Mouse (Mus musculus) lung, embryonic 16.5 days (tissue): ENCODE data around the gene Gapvd1. TPM values are rescaled to one million over a fixed set of nuclear protein-coding genes. Genes with fewer than 3 reads are reported as not detected.

Source experiments
- ATAC-seq: fragments of 200-750 bp; cut with Nextera tagmentation; 2 replicates; pipeline ENCODE4 v1.8.0; 2017; ENCODE audit warnings: low read depth, mild to moderate bottlenecking, moderate library complexity
- H3K27ac ChIP-seq: fragments of 300-500 bp; sonication (generic); 2 replicates; pipeline ENCODE4 v1.5.1; 2014; ENCODE audit warnings: mild to moderate bottlenecking, control low read depth, low read length
- H3K27me3 ChIP-seq: fragments of 300-500 bp; sonication (generic); 2 replicates; pipeline ENCODE4 v1.6.1; 2014; ENCODE audit warnings: low read depth, low read length, mixed read lengths; ENCODE audit not compliant: control insufficient read depth, insufficient read depth
- H3K36me3 ChIP-seq: fragments of 300-500 bp; sonication (generic); 2 replicates; pipeline ENCODE4 v1.6.1; 2014; ENCODE audit warnings: low read length; ENCODE audit not compliant: control insufficient read depth, insufficient read depth
- H3K4me1 ChIP-seq: fragments of 300-500 bp; sonication (generic); replicated peaks from 2 replicates; pipeline ENCODE4 v1.6.1; 2014; ENCODE audit warnings: low read length, mixed read lengths; ENCODE audit not compliant: control insufficient read depth, insufficient read depth
- H3K4me2 ChIP-seq: fragments of 300-500 bp; sonication (generic); 2 replicates; pipeline ENCODE4 v1.6.1; 2014; ENCODE audit warnings: low read depth, low read length, control low read depth
- H3K4me3 ChIP-seq: fragments of 300-500 bp; sonication (generic); 2 replicates; pipeline ENCODE4 v1.5.1; 2014; ENCODE audit warnings: mild to moderate bottlenecking, low read length, control low read depth
- H3K9ac ChIP-seq: fragments of 300-500 bp; sonication (generic); 2 replicates; pipeline ENCODE4 v1.6.1; 2014; ENCODE audit warnings: low read length, control low read depth
- H3K9me3 ChIP-seq: fragments of 300-500 bp; sonication (generic); 2 replicates; pipeline ENCODE4 v1.6.1; 2016; ENCODE audit warnings: low read length; ENCODE audit not compliant: control insufficient read depth
- WGBS: fragments of 180-500 bp; shearing (Covaris S2); extraction: QIAGEN DNeasy Blood & Tissue Kit; methylation state at CpG from one replicate; pipeline ENCODE4 v1.1.7; 2014; 5-methylcytosine and 5-hydroxymethylcytosine counted together
- polyA plus RNA-seq: library from polyadenylated mRNA; unstranded; fragments of >200 nt; fragmentation: Nextera tagmentation; extraction: Ambion mirVana; gene quantifications from 2 replicates; pipeline ENCODE4 v1.2.1, GENCODE M21; 2015

Gapvd1 gene
- polyA plus RNA-seq, 1 experiment from 2014 or later: 78.3 TPM

DNA sequence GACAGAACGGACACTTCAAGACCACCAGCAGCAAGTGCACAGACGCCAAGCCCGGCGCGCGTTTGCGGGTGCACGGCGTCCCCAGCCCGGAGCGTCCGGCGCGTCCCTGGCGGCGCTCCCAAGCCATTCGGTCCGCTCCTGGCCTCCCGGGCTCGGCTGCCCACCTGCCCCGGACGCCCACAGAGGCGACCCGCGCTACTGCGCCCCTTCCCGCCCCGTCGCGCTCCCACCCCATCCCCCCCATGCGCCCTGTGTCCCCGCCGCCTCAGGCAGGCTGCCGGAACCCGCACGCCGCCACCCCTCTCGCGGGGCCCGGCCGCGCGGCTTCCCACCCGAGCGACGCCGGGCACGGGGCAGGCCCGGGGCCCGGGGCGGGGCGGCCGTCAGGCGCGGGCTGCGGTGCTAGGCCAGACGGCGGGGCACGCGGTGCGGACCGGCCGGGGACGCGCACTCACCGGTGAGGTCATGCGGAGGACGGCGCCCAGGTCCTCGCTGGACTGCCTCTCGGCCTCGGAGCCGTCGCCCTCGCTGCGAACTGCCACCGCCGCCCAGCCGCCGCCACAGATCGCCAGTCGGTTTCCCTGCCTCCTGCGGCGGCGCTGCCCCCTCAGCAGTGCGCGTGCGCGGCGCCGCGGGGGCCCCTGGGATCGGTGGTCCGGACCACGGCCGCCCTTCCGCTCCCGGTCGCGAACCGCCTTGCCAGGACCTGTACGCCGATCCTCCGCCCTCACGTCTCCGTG, 1.1 kb downstream of the Gapvd1 start:
- peak overlapping the region; percentile 91 for H3K27ac ChIP-seq
- no peaks in the 10 kb centered on the region for H3K9me3 ChIP-seq
- peaks cover 15% of the 10 kb centered on the region for H3K4me1 ChIP-seq
- no peaks in the 10 kb centered on the region for H3K36me3 ChIP-seq
- peak; percentile 98 for ATAC-seq
- WGBS: 0% methylated on average over 68 of the region's 106 CpGs
- peak overlapping the region; percentile 95 for H3K9ac ChIP-seq
- H3K27me3 ChIP-seq: no peaks in the 10 kb centered on the region; the same call in 1 of the 2 replicates
- H3K4me3 ChIP-seq: peak overlapping the region; percentile 94
- peak overlapping the region; percentile 60 for H3K4me2 ChIP-seq

DNA sequence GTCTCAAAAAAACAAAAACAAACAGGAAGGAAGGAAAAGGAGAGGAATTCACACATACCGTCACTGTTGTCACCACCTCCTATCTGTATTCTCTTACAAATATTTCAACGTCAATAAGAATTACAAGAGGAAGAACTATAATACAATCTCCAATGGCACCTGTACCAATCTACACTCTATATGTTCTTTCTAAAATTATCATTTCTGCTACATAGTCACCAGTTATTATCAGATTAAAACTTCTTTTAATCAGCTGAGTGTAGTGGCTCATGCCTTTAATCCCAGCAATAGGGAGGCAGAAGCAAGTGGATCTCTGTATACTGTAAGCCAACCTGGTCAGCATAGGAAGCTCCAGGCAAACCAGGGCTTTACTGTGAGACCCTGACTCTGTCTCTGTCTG, 4.8 kb downstream of the Gapvd1 start:
- H3K4me3 ChIP-seq: no peak overlapping the region
- H3K36me3 ChIP-seq: no peaks in the 10 kb centered on the region
- H3K4me2 ChIP-seq: no peak overlapping the region
- WGBS: 80% methylated on average over 2 of the region's 2 CpGs
- H3K9me3 ChIP-seq: no peaks in the 10 kb centered on the region
- H3K27ac ChIP-seq: no peak overlapping the region
- H3K9ac ChIP-seq: no peak overlapping the region
- peaks cover 15% of the 10 kb centered on the region for H3K4me1 ChIP-seq
- no peaks in the 10 kb centered on the region for H3K27me3 ChIP-seq
- ATAC-seq: no peak

DNA sequence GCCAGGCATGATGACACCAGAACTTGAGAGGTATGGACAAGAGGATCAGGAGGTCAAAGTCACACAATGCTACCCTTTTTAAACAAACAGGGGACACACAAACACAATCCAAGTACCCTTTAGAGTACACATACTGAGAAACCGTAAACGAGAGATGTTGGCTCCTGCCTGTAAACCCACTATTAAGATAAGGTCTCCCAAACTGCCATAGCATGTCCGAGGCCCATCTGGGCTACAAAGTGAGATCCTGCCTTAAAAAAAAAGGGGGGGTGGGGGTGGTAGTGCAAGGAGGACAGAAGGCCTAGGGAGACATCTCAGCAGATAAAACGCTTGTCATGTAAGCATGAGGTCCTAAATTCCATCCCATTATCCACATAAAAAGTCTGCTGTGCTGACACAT, 6.6 kb downstream of the Gapvd1 start:
- Histone ChIP-seq H3K4me2 (no peak overlapping the region), H3K4me1 (peaks cover 11% of the 10 kb centered on the region), H3K36me3 (no peaks in the 10 kb centered on the region), H3K4me3 (no peak overlapping the region), H3K9me3 (no peaks in the 10 kb centered on the region), H3K9ac (no peak overlapping the region), H3K27ac (no peak overlapping the region), H3K27me3 (no peaks in the 10 kb centered on the region)
- WGBS: 81% methylated on average over 4 of the region's 4 CpGs
- ATAC-seq: no peak

DNA sequence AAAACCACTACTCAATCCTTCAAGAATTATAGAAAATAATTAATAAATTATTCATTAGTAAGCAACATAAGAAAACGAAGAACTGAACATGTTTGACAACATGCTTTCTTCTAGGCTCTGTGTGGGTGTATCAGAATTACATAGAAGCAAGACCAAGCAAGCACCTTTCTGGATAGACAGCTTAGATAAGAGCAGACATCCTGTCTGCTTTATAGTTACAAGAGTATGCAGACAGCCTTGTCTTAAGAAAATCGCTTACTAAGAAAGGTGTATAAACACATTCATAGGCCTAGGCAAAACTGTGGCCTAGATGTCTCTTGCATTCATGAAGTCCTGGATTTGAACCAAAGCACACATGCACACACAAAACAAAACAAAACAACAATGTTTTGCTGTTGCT, 9.4 kb downstream of the Gapvd1 start:
- H3K4me3 ChIP-seq: no peak overlapping the region
- no peak overlapping the region for H3K27ac ChIP-seq
- no peak overlapping the region for H3K9ac ChIP-seq
- H3K9me3 ChIP-seq: no peaks in the 10 kb centered on the region
- H3K4me2 ChIP-seq: no peak overlapping the region
- ATAC-seq: no peak
- H3K4me1 ChIP-seq: no peaks in the 10 kb centered on the region; the same call in 1 of the 2 replicates
- H3K27me3 ChIP-seq: no peaks in the 10 kb centered on the region
- no peaks in the 10 kb centered on the region for H3K36me3 ChIP-seq
- WGBS: 85% methylated on average over 2 of the region's 2 CpGs

DNA sequence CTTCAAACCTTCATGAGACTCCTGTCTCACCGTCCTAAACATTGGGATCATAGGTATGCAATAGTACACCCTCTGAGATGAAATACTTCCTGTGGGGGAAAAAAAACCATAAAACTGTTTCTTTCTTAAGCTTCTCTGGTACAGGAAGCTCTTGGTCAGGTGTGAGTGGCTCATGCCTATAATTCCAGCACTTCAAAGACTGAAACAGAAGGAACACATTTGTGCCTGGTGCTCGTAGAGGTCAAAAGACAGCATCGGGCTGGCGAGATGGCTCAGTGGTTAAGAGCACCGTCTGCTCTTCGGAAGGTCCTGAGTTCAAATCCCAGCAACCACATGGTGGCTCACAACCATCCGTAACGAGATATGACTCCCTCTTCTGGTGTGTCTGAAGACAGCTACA, 10.6 kb downstream of the Gapvd1 start:
- Histone ChIP-seq H3K9me3 (no peaks in the 10 kb centered on the region), H3K36me3 (no peaks in the 10 kb centered on the region), H3K4me2 (no peak overlapping the region), H3K27ac (no peak overlapping the region), H3K9ac (no peak overlapping the region), H3K4me1 (no peaks in the 10 kb centered on the region; the same call in 1 of the 2 replicates), H3K4me3 (no peak overlapping the region), H3K27me3 (no peaks in the 10 kb centered on the region)
- ATAC-seq: no peak
- 92% methylated on average over 8 of the region's 8 CpGs for WGBS

DNA sequence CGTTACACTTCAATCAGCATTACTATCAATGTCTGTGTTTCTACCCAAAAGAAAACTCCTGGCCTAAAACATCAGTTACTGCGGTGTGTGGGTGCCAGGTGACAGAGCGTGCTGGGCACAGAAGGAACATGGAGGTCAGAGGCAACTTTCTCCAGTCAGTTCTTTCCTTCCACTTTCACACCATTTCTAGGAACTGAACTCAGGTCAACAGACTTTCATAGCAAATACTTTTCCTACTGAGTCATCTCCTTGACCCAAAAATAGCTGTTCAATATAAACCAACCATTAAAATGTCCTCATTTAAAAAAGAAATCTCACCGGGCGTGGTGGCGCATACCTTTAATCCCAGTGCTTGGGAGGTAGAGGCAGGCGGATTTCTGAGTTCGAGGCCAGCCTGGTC, 12.4 kb downstream of the Gapvd1 start:
- ATAC-seq: no peak
- Histone ChIP-seq H3K9ac (no peak overlapping the region), H3K9me3 (no peaks in the 10 kb centered on the region), H3K36me3 (no peaks in the 10 kb centered on the region), H3K4me2 (no peak overlapping the region), H3K27ac (no peak overlapping the region), H3K4me3 (no peak overlapping the region), H3K27me3 (no peaks in the 10 kb centered on the region), H3K4me1 (no peaks in the 10 kb centered on the region; the same call in 1 of the 2 replicates)
- WGBS: 86% methylated on average over 8 of the region's 8 CpGs

DNA sequence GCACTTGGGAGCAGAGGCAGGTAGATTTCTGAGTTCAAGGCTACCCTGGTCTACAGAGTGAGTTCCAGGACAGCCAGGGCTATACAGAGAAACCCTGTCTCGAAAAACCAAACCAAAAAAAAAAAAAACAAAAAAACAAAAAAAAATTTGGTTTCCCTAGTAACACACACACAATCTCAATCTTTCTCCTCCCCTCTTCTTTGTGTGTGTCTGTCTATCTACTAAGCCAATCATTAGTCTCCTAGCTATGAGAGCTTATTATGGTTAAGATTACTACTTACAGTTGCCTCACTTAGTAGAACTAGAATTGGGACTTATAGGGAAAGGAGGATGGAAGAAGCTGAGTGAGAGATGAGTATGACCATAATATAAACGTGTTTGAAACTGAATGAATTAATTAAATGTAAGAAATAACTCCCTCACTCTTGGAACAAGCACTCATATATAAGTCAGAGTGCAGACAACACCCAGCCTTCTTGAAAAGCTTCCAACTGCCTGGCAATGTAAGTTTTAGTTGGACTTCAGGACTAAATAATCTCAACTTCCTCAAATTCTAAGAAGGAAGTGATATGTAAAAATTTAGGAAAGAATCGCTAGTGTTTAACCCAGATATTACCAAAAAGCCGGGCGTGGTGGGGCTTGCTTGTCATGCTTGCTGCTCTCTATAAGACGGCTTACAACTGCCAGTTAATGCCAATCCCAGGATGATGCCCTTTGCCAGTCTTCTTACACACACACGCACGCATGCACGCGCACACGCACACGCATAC, 13.5 kb downstream of the Gapvd1 start:
- Histone ChIP-seq H3K36me3 (no peaks in the 10 kb centered on the region), H3K27ac (no peak overlapping the region), H3K4me3 (no peak overlapping the region), H3K4me2 (no peak overlapping the region), H3K27me3 (no peaks in the 10 kb centered on the region), H3K9ac (no peak overlapping the region), H3K4me1 (no peaks in the 10 kb centered on the region; the same call in 1 of the 2 replicates), H3K9me3 (no peaks in the 10 kb centered on the region)
- no peak for ATAC-seq
- WGBS: 88% methylated on average over 12 of the region's 12 CpGs

DNA sequence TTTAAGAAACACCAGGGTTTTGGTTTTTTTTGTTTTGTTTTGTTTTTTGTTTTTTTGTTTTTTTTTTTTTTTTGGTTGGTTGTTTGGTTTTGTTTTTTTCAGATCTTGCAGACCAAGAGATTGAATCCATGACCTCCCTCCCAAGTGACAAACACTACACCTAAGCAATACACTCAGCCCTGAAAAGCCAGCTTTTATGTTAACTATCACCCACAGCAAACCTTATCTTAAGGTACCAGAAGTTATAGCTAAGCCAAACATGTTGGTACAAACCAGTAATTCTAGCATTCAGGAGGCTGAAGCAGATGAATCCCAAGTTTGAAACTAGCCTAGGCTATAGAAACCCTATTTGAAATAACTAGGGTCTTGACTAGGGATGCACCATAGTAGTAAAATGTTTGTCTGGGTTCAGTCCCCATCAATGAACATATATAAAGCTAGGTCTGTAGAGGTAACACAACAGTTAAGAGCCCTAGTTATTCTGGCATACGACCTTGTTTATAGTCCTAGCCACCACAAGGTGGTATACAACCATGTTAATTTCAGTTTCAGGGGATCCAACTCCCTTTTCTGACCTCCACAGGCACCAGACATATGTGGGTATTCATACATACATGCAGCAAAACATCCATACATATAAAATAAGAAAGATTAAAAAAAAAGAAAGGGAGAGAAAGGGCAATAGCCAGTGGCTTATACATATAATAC, 15.2 kb downstream of the Gapvd1 start:
- Histone ChIP-seq H3K4me2 (no peak overlapping the region), H3K27ac (no peak overlapping the region), H3K9ac (no peak overlapping the region), H3K9me3 (no peaks in the 10 kb centered on the region), H3K4me1 (no peaks in the 10 kb centered on the region; the same call in 1 of the 2 replicates), H3K4me3 (no peak overlapping the region), H3K36me3 (no peaks in the 10 kb centered on the region), H3K27me3 (no peaks in the 10 kb centered on the region)
- whole genome bisulfite sequencing: 72% methylated on average over 1 of the region's 1 CpGs
- no peak for ATAC-seq

DNA sequence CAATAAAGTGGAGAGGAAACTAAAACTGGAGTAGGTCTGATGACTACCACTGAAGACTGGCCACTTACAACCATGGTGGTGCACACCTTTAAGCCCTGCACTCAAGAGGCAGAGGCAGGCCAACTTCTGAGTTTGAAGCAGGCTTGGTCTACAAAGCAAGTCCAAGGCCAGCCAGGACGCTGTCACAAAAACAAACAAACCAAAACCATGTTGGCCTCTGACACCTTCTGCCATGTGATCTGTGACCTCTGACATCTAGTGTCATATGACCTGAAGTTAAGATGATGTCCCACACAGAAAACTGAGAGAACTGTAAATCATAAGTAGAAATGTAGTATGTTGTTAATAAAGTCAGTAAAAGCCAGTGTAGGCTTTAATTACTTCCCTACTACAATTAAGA, 17.1 kb downstream of the Gapvd1 start:
- H3K27me3 ChIP-seq: no peaks in the 10 kb centered on the region
- 45% methylated on average over 1 of the region's 1 CpGs for WGBS

More for the DNA sequence above, 17.1 kb downstream of the Gapvd1 start:
- no peaks in the 10 kb centered on the region for H3K36me3 ChIP-seq
- no peak overlapping the region for H3K27ac ChIP-seq
- ATAC-seq: no peak
- H3K4me2 ChIP-seq: no peak overlapping the region
- H3K9ac ChIP-seq: no peak overlapping the region
- H3K4me1 ChIP-seq: no peaks in the 10 kb centered on the region; the same call in 1 of the 2 replicates
- H3K9me3 ChIP-seq: no peaks in the 10 kb centered on the region
- no peak overlapping the region for H3K4me3 ChIP-seq
